Mouse (Mus musculus) effector memory CD4-positive, alpha-beta T cell, adult 5 months (primary cell): ENCODE measurements around the gene Gabra1. TPM values are rescaled to one million over a fixed set of nuclear protein-coding genes. Genes with fewer than 3 reads are reported as not detected.

Experiments used
- polyA plus RNA-seq: library from polyadenylated mRNA; unstranded; fragments of 100-300 nt; shearing (Covaris generic); gene quantifications from one replicate; pipeline ENCODE4 v1.2.1, GENCODE M21; 2017

Gabra1 gene
- polyA plus RNA-seq = 0.12 TPM

GRCm38 (mm10) chr11:42182825-42183152 lies at the start of gene Gabra1:
TSS of gene Gabra1 (minus strand) at chr11:42182930.

Other genes starting within 250 kb of the Gabra1 start
- 0.25 TPM for gene Gabrg2, start 182.1 kb downstream of the Gabra1 start, polyA plus RNA-seq
- gene Gabra6, start 138.1 kb upstream of the Gabra1 start, polyA plus RNA-seq = not detected
- 0.12 TPM for gene Gabrb2, start 236.8 kb upstream of the Gabra1 start, polyA plus RNA-seq